Mouse (Mus musculus) R1 (cell line): ENCODE data around the gene Coro1c.
A peak's percentile ranks its signal among the peaks of the same experiment; 100 is the strongest.

Experiments used
- DNase-seq: peaks from one replicate; pipeline ENCODE4 v3.0.0-alpha.2; 2018; ENCODE audit warnings: low read depth, low spot score

Gene Coro1c

DNA sequence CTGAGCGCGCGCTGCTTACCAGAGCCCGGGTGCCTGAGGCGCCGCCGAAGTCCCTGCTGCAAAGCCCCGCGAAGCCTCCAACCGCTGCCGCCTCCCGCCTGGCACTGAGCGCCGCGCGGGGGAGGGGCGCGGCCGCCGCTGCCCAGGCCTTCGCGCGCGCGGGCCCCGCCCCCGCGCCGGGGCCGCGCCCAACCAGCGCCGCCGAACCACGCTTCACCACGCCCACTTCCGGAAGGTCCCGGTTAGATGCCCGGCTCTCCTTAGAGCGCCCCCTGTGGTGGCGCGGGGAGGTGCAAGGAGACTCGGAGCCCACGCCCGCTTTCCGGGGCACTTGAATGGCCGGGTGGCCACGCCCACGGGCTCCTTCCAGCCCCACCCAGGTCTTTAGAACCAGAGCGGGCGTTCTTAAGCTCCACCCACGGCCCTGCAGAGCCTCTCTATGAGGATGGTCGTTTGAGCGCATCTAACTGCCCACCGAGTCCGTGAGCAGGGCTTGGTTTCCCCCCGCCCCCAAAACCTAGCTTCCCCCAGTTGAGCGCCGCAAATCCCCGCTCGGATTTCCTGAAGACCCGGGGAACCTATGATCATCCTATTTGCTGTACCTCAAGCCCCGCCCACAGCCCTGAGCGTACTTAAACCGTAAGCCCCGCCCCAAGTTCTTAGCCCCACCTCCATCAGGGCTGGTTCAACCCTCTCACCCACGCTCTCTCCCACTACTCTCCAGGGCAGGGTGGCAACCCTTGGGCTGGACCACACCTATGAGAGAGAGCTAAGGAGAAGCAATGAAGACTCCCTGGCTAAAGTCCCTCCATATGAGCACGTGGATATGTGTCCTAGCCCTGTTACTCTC, at the start of gene Coro1c:
Coro1c (minus strand) TSS at position 167 of the 850 bp plus-strand sequence.
- peak; percentile 96 for DNase-seq

DNA sequence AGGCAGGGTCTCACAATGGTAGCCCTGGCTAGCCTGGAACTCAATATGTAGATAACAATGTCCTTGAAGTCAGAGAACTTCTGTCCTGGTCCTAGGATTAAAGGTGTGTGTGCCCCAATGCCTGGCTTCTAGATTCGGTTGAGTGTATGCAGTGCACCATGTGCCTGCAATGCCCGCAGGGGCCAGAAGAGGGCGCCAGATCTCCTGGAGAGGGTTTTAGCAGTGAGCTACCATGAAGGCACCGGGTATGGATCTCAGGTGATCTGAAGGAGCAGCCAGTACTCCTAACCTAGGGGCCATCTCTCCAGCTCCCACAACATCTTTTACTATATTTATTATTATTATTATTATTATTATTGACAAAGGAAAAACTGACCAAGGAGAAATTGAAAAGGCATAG, 48.0 kb upstream of the Coro1c start:
- peak; percentile 90 for DNase-seq

DNA sequence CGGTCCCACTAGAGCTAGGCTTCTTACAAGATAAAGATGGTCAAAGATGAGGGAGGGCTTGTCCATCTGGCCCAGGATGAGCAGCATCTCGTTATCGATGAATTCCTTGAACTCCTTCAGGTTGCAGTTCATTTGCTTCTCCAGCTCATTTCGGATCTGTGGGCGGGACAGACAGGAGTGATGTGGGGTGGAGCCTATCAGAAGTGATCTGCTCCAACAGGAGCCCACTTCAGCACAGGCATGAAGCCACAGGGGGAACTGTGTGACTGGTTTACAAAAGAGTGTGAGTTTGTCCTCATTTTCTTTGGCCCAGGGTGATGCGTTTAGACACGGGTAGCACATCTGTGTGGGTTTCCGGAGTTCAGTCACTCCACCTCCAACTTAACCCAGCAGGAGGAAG, 47.1 kb upstream of the Coro1c start:
- peak; percentile 65 for DNase-seq

DNA sequence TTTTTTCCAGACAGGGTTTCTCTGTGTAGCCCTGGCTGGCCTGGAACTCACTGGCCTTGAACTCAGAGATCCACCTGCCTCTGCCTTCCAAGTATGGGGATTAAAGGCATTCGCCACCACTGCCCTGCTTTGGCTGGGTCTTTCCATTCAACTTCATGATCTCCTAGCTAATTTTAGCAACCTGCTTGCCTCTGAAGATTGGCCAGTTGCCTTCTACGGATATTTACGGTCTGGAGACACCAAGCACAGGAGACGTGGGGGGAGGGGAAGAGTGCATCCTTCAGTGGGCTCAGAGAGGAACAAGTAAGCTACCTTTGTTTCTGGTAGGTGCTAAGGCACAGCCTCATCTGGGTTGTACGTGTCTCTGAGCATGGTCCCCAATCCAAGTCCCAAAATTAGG, 46.7 kb upstream of the Coro1c start:
- no peak for DNase-seq

DNA sequence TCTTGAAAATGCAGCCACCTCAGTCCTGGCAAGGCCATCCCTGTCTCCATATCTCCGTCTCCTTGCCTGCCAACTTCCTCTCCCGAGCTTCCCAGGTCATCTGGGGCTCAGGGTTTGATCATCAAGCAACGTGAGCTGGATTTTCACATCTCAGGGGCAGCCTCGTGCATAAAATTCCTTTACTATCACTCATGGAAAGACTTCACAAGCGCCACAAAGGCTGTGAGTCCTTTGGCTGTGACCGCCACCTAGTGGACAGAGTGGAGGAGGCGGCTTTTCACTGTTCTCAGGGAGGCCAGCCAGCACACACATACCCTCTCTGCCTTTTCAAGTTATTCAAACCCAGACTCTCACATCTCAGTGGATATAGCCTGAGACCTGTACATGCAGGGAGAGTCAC, 45.9 kb upstream of the Coro1c start:
- DNase-seq = peak; percentile 81

DNA sequence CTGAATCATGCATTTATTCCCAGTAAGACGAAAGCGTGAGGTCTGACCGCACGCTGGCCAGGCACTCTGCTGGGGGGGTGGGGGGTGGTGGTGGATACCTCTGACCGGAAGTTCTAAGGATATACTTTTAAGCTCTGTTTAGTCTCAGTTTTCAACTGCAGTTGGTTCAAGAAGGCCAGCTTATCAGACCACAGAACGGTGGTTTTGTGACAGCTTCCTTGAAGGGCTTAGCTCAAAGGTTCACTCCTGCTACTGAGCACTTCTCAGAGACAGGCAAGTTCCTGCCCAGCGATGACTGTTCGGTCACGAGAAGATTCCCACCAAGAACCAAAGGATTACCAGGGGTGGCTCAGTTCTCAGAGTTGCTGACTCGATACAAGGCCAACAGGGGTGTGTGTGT, 44.0 kb upstream of the Coro1c start:
- no peak for DNase-seq

DNA sequence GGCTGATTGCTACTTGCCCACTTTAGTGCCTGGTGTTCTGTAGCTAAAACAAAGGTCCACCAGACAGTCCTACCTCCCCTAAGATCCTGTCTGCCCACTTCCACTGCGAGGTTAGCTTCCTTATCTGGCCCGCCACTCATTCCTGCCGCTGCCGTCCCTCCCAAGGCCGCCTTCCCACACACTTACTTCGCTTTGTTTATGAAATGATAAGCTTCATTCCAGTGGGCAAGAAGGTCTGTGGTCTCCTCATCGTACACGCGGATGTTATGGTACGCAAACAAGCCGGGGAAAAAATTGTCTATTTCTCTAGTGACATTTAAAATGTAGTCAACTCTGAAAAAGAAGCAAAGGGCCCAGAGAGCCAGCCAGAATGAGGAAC, 43.1 kb upstream of the Coro1c start:
- DNase-seq = no peak

DNA sequence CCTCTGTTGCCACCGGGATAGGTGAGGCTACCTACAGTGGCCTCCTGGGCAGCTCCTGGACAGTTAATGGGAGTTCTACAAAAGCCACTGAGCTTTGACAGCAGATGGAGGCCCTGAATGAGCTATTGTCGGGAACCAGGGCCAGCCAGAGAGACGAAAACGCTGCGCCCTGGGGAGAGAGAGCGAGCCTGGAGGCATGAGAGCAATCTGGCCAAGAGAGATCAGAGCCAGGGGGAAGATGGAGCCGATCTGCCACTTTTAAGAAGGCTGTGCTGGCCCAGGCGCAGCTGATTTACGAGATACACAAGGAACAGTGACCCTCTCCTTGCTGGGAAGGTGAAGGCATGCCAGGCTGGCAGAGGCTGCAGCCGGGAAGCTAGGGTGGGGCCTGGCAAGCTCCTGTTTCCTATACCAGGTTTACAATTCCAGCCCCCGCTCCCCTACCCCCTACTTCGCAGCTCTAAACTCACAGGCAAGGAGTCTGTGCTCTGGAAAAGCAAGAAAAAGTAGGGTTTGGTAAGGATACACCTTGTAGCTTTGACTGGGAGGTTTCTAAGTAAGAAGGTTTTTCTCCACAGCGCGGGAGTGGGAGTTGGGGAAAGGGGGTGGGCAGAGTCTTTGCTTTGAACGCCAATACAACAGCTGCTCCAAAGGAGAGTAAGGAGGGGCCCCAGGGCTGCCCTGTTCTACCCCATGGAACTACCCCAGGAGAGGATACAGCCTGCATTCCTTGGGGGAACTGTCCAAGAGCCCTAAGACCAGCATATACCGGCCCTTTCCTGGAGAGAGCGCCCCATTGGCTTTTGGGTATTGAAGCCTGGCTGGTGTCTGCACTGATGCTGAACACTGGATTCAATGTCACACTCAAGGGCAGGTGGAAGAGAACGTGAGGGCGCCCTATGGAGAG, 42.5 kb upstream of the Coro1c start:
- no peak for DNase-seq

DNA sequence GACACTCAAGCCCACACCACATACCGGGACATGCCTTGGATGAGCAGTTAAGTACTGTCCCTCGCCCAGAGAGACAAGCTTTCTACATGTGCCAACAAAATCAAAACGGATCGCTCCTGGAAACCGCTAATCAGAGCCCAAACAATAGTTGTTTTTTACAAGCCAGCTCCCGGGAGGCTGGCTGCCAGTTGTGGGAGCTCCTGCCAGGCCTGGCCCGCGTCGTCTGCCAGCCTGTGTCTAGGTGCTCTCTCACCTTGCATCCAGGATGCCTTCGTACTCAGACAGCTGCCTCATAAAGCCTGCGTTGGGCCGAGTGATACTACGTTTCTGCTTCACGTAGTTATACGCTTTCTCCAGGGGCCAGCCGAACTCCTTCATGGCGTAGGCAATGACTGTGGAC, 41.6 kb upstream of the Coro1c start:
- no peak for DNase-seq

DNA sequence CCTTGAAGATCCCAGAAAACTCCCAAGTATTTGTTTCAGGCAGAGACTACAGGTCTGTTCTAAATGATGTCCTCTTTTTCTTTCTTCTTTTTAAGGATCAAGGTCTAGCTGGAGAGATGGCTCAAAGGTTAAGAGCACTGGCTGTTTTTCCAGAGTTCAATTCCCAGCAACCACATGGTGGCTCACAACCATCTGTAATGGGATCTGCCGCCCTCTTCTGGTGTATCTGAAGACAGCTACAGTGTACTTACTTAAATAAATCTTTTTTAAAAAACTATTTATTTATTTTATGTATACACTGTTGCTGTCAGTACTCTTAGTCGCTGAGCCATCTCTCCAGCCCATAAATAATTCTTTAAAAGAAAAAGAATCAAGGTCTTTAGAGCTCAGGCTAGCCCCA, 38.7 kb upstream of the Coro1c start:
- DNase-seq = peak; percentile 51

DNA sequence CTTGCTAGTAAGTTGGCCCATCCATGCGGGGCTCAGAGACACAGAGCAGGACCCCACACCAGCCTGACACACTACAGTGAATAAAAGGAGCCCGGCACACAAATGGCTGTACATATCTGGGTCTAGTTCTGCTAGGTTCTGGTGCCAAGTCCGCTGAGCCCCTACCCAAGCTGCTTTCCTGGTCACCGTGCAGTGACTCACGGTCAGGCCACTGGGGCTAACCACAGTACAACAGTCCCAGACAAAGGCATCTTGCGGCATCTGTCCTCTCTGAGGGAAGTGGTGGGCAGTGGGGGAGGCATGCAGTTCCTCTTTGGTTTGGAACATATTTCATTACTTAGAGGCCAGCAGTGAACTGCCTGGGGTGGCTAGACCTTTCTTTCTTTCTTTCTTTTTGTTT, 36.6 kb upstream of the Coro1c start:
- no peak for DNase-seq

DNA sequence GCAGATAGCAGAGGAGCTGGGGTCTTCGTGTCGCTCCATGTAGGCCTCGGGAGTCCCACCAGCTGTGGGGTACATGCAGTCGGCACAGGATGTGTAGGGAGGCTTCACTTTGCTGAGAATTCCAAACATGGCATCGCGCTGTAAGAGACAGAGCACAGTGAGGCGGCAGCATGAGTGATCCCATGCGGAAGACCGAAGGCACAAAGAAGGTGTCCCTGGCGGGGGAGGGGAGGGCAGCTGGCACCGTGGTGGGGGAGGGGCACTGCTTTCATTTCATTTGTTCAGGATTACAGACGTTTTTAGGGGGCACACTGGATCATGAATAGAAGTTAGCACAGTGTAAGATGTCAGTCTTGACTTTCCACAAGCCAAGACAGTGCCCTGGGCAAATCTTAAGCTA, 34.8 kb upstream of the Coro1c start:
- DNase-seq = no peak

DNA sequence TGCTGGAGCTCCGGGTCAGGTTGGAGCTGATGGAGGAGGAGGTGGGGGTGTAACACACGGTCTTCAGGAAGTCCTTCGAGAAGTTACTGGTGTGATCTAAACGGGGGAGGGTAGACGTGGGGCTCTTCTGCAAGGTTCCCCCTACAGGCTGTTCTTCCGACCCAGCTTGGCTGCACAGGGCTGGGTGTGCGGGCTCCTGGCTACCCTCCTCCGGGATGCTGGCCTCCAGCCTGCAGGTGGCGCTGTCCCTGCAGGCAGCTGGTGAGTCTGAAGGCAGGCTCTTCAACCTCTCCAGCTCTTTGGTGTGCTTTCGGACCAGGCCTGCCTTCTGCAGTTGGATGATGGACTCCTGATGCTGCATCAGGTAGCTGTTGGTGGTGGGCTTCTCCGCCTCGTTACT, 34.0 kb upstream of the Coro1c start:
- peak; percentile 96 for DNase-seq

DNA sequence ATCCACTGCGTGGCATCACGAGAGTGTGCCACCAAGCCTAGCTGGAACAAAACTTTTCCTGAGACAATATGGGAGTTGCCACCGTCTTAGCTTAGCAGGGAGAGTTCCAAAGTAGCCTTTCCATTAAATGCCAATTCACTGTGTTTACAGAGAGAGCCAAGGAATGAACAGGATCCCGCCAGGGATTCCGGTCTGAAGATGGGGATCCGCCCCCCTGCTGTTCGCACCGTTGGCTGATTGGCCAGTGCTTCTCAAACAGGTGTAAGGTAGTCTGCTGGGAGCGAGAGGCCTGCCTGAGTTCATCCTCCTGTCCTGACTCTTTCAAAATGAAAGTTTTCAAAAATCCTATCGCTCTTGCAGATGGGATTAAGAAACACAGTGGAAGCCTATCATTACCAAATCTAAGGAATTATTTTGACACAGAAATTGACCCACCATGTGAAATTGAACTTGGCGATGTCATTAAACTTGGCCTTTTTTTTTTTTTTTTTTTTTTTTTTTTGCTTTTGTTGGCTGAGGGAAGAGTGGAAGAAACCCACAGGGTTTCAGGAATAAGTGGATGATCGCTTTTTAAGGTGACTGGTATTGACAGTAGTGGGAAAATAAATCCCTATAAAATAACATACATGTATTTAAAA, 30.8 kb upstream of the Coro1c start:
- DNase-seq = peak; percentile 87

DNA sequence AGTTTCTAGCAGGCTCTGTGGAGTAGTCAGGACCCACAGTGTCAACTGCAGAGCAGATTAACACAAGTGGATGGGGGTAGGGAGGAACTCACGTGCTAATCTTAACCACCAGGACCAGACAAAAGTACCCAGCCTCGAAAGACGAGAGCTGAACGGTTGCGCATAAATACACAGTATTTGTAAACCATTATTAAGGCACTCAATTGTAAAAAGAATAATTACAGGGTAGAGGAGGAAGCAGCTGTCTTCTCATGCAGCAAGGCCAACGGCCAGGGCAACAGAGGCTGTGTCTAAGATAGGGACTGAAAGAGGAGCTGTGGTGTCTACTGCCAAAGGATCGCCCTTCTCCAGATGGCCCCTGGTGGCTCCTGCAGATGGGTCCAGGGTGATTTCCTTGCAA, 29.1 kb upstream of the Coro1c start:
- DNase-seq = no peak

DNA sequence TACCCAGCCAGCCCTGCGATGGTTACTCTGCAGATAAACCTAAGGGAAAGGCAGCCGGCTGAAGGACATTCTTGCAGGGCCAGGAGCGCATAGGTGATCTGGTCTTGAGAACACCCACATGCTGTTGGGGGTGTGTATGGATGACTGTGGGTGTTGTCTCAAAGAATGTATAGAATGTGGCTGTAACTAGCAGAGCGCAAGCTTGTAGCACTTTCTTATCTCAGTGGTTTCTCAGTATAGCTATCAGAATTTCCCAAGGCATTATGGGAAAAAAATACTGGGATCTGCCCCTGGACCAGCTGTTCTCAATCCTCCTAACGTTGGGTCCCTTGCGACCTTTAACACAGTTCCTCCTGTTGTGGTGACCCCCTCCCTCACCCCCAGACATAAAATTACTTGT, 25.3 kb upstream of the Coro1c start:
- DNase-seq = peak; percentile 75

DNA sequence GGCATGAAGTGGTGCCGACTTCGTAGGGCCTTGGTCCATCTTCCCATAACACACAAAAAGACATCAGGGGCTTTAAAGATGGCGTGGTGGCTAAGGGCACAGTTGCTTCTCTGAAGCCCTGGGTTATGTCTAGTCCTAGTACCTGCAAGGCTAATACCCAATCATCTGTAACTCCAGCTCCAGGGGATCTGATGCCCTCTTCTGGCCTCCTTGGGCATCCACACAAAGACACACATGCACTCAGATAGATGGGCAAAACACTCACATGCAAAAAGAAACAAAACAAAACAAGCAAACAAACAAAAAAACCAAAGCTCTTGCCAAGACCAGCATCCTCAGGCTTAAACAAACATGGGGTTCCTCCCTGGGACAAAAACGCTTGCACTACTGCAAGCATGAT, 24.9 kb upstream of the Coro1c start:
- DNase-seq = peak; percentile 37

DNA sequence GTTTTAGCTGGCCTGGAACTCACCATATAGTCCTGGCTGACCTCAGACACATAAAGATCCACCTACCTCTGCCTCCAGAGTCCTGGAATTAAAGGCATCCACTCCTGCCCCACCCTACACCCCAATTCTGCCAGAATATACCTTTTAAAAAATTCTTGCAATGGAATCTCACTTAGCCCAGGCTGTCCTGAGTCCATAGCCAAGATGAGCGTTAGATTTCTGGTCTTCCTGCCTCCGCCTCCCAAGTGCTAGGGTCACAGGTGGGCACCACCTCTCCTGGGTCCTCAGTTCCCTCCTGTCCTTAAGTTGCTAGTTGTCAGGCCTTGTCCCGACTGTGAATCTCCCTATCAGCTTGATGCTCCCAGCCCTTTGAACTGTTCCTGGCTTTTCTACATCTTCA, 23.8 kb upstream of the Coro1c start:
- DNase-seq = no peak

DNA sequence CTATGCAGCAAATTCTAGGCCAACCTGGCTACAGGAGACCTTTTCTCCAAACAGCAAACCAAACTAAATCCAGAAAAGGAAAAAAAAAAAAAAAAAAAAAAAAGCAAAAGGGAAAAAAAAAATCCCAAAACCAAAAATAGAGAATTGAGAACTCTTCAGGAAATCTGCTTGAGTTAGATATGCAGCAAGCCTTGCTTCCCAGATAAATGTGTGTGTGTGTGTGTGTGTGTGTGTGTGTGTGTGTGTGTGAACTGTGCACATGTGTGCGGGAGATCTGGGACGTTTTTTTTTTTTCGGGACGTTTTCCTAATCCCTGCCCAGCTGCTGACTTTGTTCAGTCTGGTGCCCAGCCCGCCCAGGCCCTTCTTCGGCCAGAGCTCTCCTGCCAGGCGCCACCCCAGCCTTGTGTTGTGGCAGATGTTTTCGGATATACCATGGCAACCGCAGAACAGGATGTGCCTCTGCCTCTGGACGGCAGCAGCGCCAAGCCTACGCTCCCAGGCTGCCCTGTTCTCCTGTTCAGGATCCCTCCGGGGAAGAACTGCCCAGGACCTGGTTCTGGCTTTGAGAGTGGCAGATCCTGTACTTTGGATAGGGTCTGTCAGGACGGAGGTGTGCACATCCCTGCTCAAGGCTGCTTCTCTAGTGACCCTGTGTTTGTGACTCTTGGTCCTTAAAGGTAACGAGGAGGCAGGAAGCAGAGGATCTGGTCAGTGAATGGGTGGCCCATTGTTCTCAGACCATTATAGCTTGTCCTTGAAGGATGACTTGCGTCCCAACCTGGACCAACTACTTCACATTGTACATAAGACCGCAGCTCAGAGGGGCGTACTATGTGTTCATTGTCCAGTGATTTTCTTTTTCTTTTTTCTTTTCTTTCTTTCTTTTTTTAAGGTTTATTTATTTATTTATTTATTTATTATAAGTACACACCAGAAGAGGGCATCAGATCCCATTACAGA, 22.4 kb upstream of the Coro1c start:
- peak; percentile 49 for DNase-seq

DNA sequence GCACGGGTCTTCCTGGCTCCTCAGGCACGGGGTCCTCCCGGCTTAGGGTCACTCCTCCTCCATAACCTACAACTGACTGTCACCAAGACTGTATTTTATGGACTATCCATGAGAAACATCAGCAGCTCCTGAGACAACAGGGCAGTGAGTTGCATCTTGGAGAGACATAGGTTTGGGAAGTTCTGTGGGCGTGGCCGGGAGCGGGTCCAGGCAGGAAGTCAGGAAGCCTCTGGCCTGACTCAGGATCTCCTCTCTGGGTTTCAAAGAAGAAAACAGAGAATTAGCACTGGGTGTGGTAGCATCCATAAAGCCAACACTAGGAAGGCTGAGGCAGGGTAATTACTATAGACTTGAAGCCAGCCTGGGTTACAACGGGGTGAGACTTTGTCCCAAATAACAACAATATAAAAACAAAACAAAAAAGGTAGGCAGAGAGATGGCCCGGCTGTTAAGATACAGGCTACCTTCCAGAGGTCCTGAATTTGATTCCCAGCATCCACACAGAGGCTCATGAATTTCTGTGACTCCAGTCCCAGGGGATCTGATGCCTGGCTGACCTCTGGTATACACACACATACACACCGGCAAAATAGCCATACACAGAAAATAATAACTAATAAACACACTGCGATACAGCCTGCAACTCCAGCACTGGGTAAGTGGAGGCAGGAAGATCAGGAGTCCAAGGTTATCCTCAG, 21.5 kb upstream of the Coro1c start:
- DNase-seq = peak; percentile 77

DNA sequence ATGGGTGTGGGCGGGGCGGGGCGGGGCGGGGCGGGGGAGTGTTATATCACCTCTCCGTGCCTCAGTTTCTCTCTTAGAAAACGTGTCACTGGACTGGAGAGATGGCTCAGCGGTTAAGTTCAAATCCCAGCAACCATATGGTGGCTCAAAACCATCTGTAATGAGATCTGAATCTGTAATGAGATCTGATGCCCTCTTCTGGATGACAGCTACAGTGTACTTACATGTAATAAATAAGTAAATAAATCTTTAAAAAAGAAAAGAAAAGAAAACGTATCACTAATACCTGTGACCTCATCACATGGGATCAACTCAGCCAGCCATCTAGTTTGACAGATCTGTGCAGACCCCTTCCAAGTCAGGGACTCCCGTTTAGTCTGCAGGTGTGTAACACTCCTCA, 21.0 kb upstream of the Coro1c start:
- DNase-seq = no peak
